In genomic region chr1:35879388-35880093, GRCm38 (mm10) we compare ENCODE assay signal across 7 mouse cellular contexts.
DNase-seq lines count a peak whose midpoint lies in the region; ATAC-seq and TF ChIP-seq lines count a peak whose summit lies in the region.

No protein-coding gene starts in this region.

- H3K4me2 ChIP-seq in heart, embryonic 14.5 days (ENCODE audit: low read length), result peak overlapping the region; percentile 56

- WGBS in heart, embryonic 14.5 days, result 19% methylated on average over 11 of the region's 11 CpGs

- 0 out of 2 replicates have a peak overlapping the region, but pooled peaks have one; percentile 7 for H3K27ac ChIP-seq in embryonic fibroblast, embryonic 13.5 days (ENCODE audit: insufficient read depth, low read length)
- peak overlapping the region; percentile 74 to 79 for H3K27ac ChIP-seq in heart, embryonic 14.5 days (replicated peaks in 1 of 2; ENCODE audit: control insufficient read depth in 1 of 2, insufficient read depth in 1 of 2, low read depth in 2 of 2, low read length in 2 of 2)

- DNase-seq in cerebellum, adult 18-20 months, result peak; percentile 57 to 58
- DNase-seq in left cerebral cortex, adult 9 months (ENCODE audit: low spot score in 2 of 2), result peak; percentile 85 to 90
- DNase-seq in right cerebral cortex, adult 2 months (ENCODE audit: low spot score in 2 of 2), result peak; percentile 83 to 86
- DNase-seq in kidney, postnatal 25 days, result no peak

- H3K4me3 ChIP-seq in embryonic fibroblast, embryonic 13.5 days (ENCODE audit: insufficient read depth, low read length), result no peak overlapping the region
- H3K4me3 ChIP-seq in heart, embryonic 14.5 days (ENCODE audit: control insufficient read depth in 1 of 2, insufficient read depth in 1 of 2, low read depth in 1 of 2, low read length in 2 of 2), result 0 out of 4 replicates have a peak overlapping the region, but pooled peaks have one; percentile 6 to 14

- no peak for TF ChIP-seq POLR2A in embryonic fibroblast, embryonic 13.5 days (IDR thresholded peaks at IDR 0.05; ENCODE audit: low read depth, low read length)

- no peak overlapping the region for H3K9ac ChIP-seq in heart, embryonic 14.5 days (ENCODE audit: low read length)

- TF ChIP-seq CTCF in embryonic fibroblast, embryonic 13.5 days (IDR thresholded peaks at IDR 0.05; ENCODE audit: borderline replicate concordance, insufficient read depth, low read length), result no peak

- H3K36me3 ChIP-seq in heart, embryonic 14.5 days (ENCODE audit: control insufficient read depth, insufficient read depth, low read length), result no peaks in the 10 kb centered on the region

- H3K4me1 ChIP-seq in embryonic fibroblast, embryonic 13.5 days (ENCODE audit: control insufficient read depth, insufficient read depth, low read length), result peaks cover 8% of the 10 kb centered on the region
- peaks cover 24 to 29% of the 10 kb centered on the region in 2 experiments for H3K4me1 ChIP-seq in heart, embryonic 14.5 days (ENCODE audit: control insufficient read depth in 2 of 2, insufficient read depth in 2 of 2, low read length in 2 of 2)

- ATAC-seq in heart, embryonic 14.5 days (ENCODE audit: insufficient number of reproducible peaks, insufficient read depth, low FRiP score, low read depth), result peak; percentile 70
- no peak for ATAC-seq in megakaryocyte progenitor cell, adult 5-6 weeks (replicated peaks; ENCODE audit: poor library complexity)

- H3K9me3 ChIP-seq in heart, embryonic 14.5 days (ENCODE audit: control insufficient read depth, low read length), result no peaks in the 10 kb centered on the region

- no peaks in the 10 kb centered on the region for H3K27me3 ChIP-seq in heart, embryonic 14.5 days (ENCODE audit: control insufficient read depth, insufficient read depth, low read length)

Comparison
In these comparisons a context has a peak if more than half of its experiments do, and no peak if none do; other contexts are left out.
1. DNase-seq: peak in cerebellum, adult 18-20 months (2 of 2), left cerebral cortex, adult 9 months (2 of 2) and right cerebral cortex, adult 2 months (2 of 2); none in kidney, postnatal 25 days (0 of 2).